Mouse (Mus musculus): ENCODE results near the gene Cacna2d2. TPM values are rescaled to one million over a fixed set of nuclear protein-coding genes. Genes with fewer than 3 reads are reported as not detected.
A peak's percentile ranks its signal among the peaks of the same experiment; 100 is the strongest.

Cacna2d2 gene
- polyA plus RNA-seq (2014; fragmentation: Nextera tagmentation; extraction: Ambion mirVana): 2.0 and 4.2 TPM in 2 replicates

- H3K36me3 ChIP-seq (ENCODE audit: control insufficient read depth, insufficient read depth, low read length): no peaks in the 10 kb centered on the region
- H3K4me1 ChIP-seq (replicated peaks; ENCODE audit: control insufficient read depth, insufficient read depth, low read length): peaks cover 4% of the 10 kb centered on the region; the same call in 1 of the 2 replicates
- peaks cover 37% of the 10 kb centered on the region for H3K27me3 ChIP-seq (ENCODE audit: control insufficient read depth, insufficient read depth, low read length)
- peak within 1 kb of the TSS; percentile 86 for H3K4me3 ChIP-seq (ENCODE audit: low read depth, low read length)
- H3K27ac ChIP-seq (ENCODE audit: low read depth, low read length): peak within 1 kb of the TSS; percentile 78
- H3K4me2 ChIP-seq (replicated peaks; ENCODE audit: low read depth, low read length): peak within 1 kb of the TSS; percentile 98
- no peaks in the 10 kb centered on the region for H3K9me3 ChIP-seq (ENCODE audit: control insufficient read depth, low read length)
- peak; percentile 82 for DNase-seq (ENCODE audit: low spot score)
- H3K9ac ChIP-seq (ENCODE audit: low read depth, low read length): peak within 1 kb of the TSS; percentile 83
- ATAC-seq (ENCODE audit: low FRiP score): peak; percentile 84
- WGBS: under 1% methylated on average over 41 of the region's 54 CpGs
These were observed at the start of gene Cacna2d2 for GRCm38 (mm10) chr9:107399491-107399971. Gene Cacna2d2 (plus strand): TSS chr9:107399612.

- ATAC-seq (ENCODE audit: low FRiP score): no peak
- DNase-seq (ENCODE audit: low spot score): no peak
- 0 out of 2 replicates have a peak, but pooled peaks cover 2% of the 10 kb centered on the region for H3K27me3 ChIP-seq (ENCODE audit: control insufficient read depth, insufficient read depth, low read length)
- no peak overlapping the region for H3K9ac ChIP-seq (ENCODE audit: low read depth, low read length)
- no peak overlapping the region for H3K4me3 ChIP-seq (ENCODE audit: low read depth, low read length)
- H3K9me3 ChIP-seq (ENCODE audit: control insufficient read depth, low read length): no peaks in the 10 kb centered on the region
- H3K4me2 ChIP-seq (replicated peaks; ENCODE audit: low read depth, low read length): no peak overlapping the region
- H3K4me1 ChIP-seq (replicated peaks; ENCODE audit: control insufficient read depth, insufficient read depth, low read length): no peaks in the 10 kb centered on the region
- 80% methylated on average over 1 of the region's 1 CpGs for WGBS
- H3K36me3 ChIP-seq (ENCODE audit: control insufficient read depth, insufficient read depth, low read length): no peaks in the 10 kb centered on the region
- H3K27ac ChIP-seq (ENCODE audit: low read depth, low read length): no peak overlapping the region
These were observed 44.6 kb upstream of the Cacna2d2 start for GRCm38 (mm10) chr9:107354826-107355225.

GRCm38 (mm10) chr9:107355870-107356765 lies 43.3 kb upstream of the Cacna2d2 start:
- H3K27ac ChIP-seq (ENCODE audit: low read depth, low read length): no peak overlapping the region
- H3K9me3 ChIP-seq (ENCODE audit: control insufficient read depth, low read length): no peaks in the 10 kb centered on the region
- no peak overlapping the region for H3K4me2 ChIP-seq (replicated peaks; ENCODE audit: low read depth, low read length)
- 0 out of 2 replicates have a peak, but pooled peaks cover 2% of the 10 kb centered on the region for H3K27me3 ChIP-seq (ENCODE audit: control insufficient read depth, insufficient read depth, low read length)
- ATAC-seq (ENCODE audit: low FRiP score): no peak
- no peaks in the 10 kb centered on the region for H3K36me3 ChIP-seq (ENCODE audit: control insufficient read depth, insufficient read depth, low read length)
- peak; percentile 78 for DNase-seq (ENCODE audit: low spot score)
- WGBS: 54% methylated on average over 6 of the region's 7 CpGs
- no peak overlapping the region for H3K9ac ChIP-seq (ENCODE audit: low read depth, low read length)
- H3K4me1 ChIP-seq (replicated peaks; ENCODE audit: control insufficient read depth, insufficient read depth, low read length): 0 out of 2 replicates have a peak, but pooled peaks cover 4% of the 10 kb centered on the region
- H3K4me3 ChIP-seq (ENCODE audit: low read depth, low read length): no peak overlapping the region

- ATAC-seq (ENCODE audit: low FRiP score) (no peak), DNase-seq (ENCODE audit: low spot score) (peak; percentile 93)
- 0 out of 2 replicates have a peak, but pooled peaks cover 2% of the 10 kb centered on the region for H3K27me3 ChIP-seq (ENCODE audit: control insufficient read depth, insufficient read depth, low read length)
These were observed 41.8 kb upstream of the Cacna2d2 start for GRCm38 (mm10) chr9:107357651-107358050.

GRCm38 (mm10) chr9:107360989-107361388 lies 38.4 kb upstream of the Cacna2d2 start:
- no peak overlapping the region for H3K4me3 ChIP-seq (ENCODE audit: low read depth, low read length)
- H3K27ac ChIP-seq (ENCODE audit: low read depth, low read length): no peak overlapping the region
- 21% methylated on average over 3 of the region's 3 CpGs for WGBS
- H3K9me3 ChIP-seq (ENCODE audit: control insufficient read depth, low read length): no peaks in the 10 kb centered on the region
- ATAC-seq (ENCODE audit: low FRiP score) (no peak), DNase-seq (ENCODE audit: low spot score) (no peak)
- 0 out of 2 replicates have a peak, but pooled peaks cover 2% of the 10 kb centered on the region for H3K27me3 ChIP-seq (ENCODE audit: control insufficient read depth, insufficient read depth, low read length)
- H3K36me3 ChIP-seq (ENCODE audit: control insufficient read depth, insufficient read depth, low read length): no peaks in the 10 kb centered on the region
- H3K4me1 ChIP-seq (replicated peaks; ENCODE audit: control insufficient read depth, insufficient read depth, low read length): 0 out of 2 replicates have a peak, but pooled peaks cover 5% of the 10 kb centered on the region
- no peak overlapping the region for H3K4me2 ChIP-seq (replicated peaks; ENCODE audit: low read depth, low read length)
- no peak overlapping the region for H3K9ac ChIP-seq (ENCODE audit: low read depth, low read length)

More at GRCm38 (mm10) chr9:107357651-107358050, 41.8 kb upstream of the Cacna2d2 start:
- Histone ChIP-seq H3K27ac (ENCODE audit: low read depth, low read length) (no peak overlapping the region), H3K9me3 (ENCODE audit: control insufficient read depth, low read length) (no peaks in the 10 kb centered on the region), H3K4me3 (ENCODE audit: low read depth, low read length) (no peak overlapping the region), H3K4me1 (replicated peaks; ENCODE audit: control insufficient read depth, insufficient read depth, low read length) (0 out of 2 replicates have a peak, but pooled peaks cover 5% of the 10 kb centered on the region), H3K36me3 (ENCODE audit: control insufficient read depth, insufficient read depth, low read length) (no peaks in the 10 kb centered on the region), H3K4me2 (replicated peaks; ENCODE audit: low read depth, low read length) (no peak overlapping the region), H3K9ac (ENCODE audit: low read depth, low read length) (no peak overlapping the region)
- WGBS: 20% methylated on average over 5 of the region's 5 CpGs

- no peak overlapping the region for H3K4me2 ChIP-seq (replicated peaks; ENCODE audit: low read depth, low read length)
- no peaks in the 10 kb centered on the region for H3K4me1 ChIP-seq (replicated peaks; ENCODE audit: control insufficient read depth, insufficient read depth, low read length)
- no peaks in the 10 kb centered on the region for H3K9me3 ChIP-seq (ENCODE audit: control insufficient read depth, low read length)
- no peaks in the 10 kb centered on the region for H3K27me3 ChIP-seq (ENCODE audit: control insufficient read depth, insufficient read depth, low read length)
- H3K4me3 ChIP-seq (ENCODE audit: low read depth, low read length): no peak overlapping the region
- H3K27ac ChIP-seq (ENCODE audit: low read depth, low read length): no peak overlapping the region
- no peak overlapping the region for H3K9ac ChIP-seq (ENCODE audit: low read depth, low read length)
- peak; percentile 86 for DNase-seq (ENCODE audit: low spot score)
- H3K36me3 ChIP-seq (ENCODE audit: control insufficient read depth, insufficient read depth, low read length): no peaks in the 10 kb centered on the region
- ATAC-seq (ENCODE audit: low FRiP score): no peak
- WGBS: 15% methylated on average over 3 of the region's 3 CpGs
These were observed 32.8 kb upstream of the Cacna2d2 start for GRCm38 (mm10) chr9:107366644-107367043.

GRCm38 (mm10) chr9:107368302-107368701 lies 31.1 kb upstream of the Cacna2d2 start:
- H3K4me1 ChIP-seq (replicated peaks; ENCODE audit: control insufficient read depth, insufficient read depth, low read length): no peaks in the 10 kb centered on the region
- H3K27ac ChIP-seq (ENCODE audit: low read depth, low read length): no peak overlapping the region

GRCm38 (mm10) chr9:107369270-107370105 lies 29.9 kb upstream of the Cacna2d2 start:
- H3K4me2 ChIP-seq (replicated peaks; ENCODE audit: low read depth, low read length): no peak overlapping the region
- 39% methylated on average over 10 of the region's 10 CpGs for WGBS
- ATAC-seq (ENCODE audit: low FRiP score): peak; percentile 53; the same call in 1 of the 2 replicates
- H3K9ac ChIP-seq (ENCODE audit: low read depth, low read length): no peak overlapping the region
- no peak overlapping the region for H3K4me3 ChIP-seq (ENCODE audit: low read depth, low read length)
- H3K27ac ChIP-seq (ENCODE audit: low read depth, low read length): no peak overlapping the region
- H3K4me1 ChIP-seq (replicated peaks; ENCODE audit: control insufficient read depth, insufficient read depth, low read length): no peaks in the 10 kb centered on the region
- no peaks in the 10 kb centered on the region for H3K27me3 ChIP-seq (ENCODE audit: control insufficient read depth, insufficient read depth, low read length)
- DNase-seq (ENCODE audit: low spot score): no peak
- no peaks in the 10 kb centered on the region for H3K9me3 ChIP-seq (ENCODE audit: control insufficient read depth, low read length)
- no peaks in the 10 kb centered on the region for H3K36me3 ChIP-seq (ENCODE audit: control insufficient read depth, insufficient read depth, low read length)

More at GRCm38 (mm10) chr9:107368302-107368701, 31.1 kb upstream of the Cacna2d2 start:
- Histone ChIP-seq H3K9me3 (ENCODE audit: control insufficient read depth, low read length) (no peaks in the 10 kb centered on the region), H3K4me3 (ENCODE audit: low read depth, low read length) (no peak overlapping the region), H3K4me2 (replicated peaks; ENCODE audit: low read depth, low read length) (no peak overlapping the region), H3K27me3 (ENCODE audit: control insufficient read depth, insufficient read depth, low read length) (no peaks in the 10 kb centered on the region), H3K9ac (ENCODE audit: low read depth, low read length) (no peak overlapping the region), H3K36me3 (ENCODE audit: control insufficient read depth, insufficient read depth, low read length) (no peaks in the 10 kb centered on the region)
- WGBS: 64% methylated on average over 1 of the region's 1 CpGs
- ATAC-seq (ENCODE audit: low FRiP score): no peak
- no peak for DNase-seq (ENCODE audit: low spot score)

All from hindbrain, embryonic 11.5 days (tissue).